Mouse (Mus musculus): ENCODE data around the gene Adgrl3. TPM values are rescaled to one million over a fixed set of nuclear protein-coding genes. Genes with fewer than 3 reads are reported as not detected.

Gene Adgrl3
- polyA plus RNA-seq, 1 experiment from 2014 or later, result 24.5 TPM

DNA sequence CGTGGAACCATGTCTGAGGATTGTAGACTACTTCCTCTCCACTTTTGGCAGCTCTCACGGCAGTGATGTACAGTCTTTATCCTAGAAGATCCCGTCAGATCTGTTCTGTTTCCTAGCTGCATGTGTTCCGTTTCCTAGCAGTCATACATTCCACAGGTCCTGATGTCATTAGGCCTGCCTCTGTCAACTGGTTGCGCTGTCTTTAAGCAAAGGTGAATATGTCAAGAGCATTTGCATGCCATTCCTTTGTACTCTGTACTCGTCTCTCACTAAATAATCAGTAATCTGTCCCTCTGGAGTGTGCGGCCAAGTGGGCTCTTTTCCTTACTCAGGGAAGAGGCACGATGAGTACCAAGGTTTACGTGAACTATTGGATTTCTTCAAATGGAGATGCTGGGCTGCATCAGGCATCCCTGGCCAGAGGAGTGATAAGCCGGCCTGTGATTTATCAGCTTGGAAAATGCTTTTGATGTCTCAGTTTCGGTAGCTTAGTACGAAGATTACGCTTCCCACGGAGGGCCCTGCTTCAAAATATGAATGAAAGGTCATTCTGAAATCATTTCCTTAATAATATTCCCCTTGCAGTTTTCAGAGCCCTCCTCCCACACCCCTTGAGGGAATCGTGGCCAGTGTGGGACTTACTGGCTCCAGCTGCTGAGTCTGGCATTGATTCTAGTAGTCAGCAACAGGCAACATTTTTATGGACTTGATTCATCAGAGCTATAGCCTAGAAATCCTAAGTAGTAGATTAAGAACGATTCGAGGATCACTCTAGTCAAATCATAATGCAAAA is 4.2 kb downstream of the Adgrl3 start:
- Histone ChIP-seq H3K27me3 (replicated peaks; ENCODE audit: control insufficient read depth, insufficient read depth, low read length) (peaks cover 10% of the 10 kb centered on the region), H3K4me1 (ENCODE audit: control insufficient read depth, insufficient read depth, low read length) (peaks cover 9% of the 10 kb centered on the region), H3K4me3 (ENCODE audit: low read depth, low read length) (peak overlapping the region; percentile 68), H3K4me2 (ENCODE audit: low read length) (peak overlapping the region; percentile 74), H3K9ac (ENCODE audit: low read length) (peak overlapping the region; percentile 32; the same call in 1 of the 2 replicates), H3K9me3 (replicated peaks; ENCODE audit: control insufficient read depth, low read length) (no peaks in the 10 kb centered on the region), H3K36me3 (ENCODE audit: control insufficient read depth, insufficient read depth, low read length) (no peaks in the 10 kb centered on the region), H3K27ac (ENCODE audit: low read depth, low read length) (no peak overlapping the region)
- WGBS, result 58% methylated on average over 17 of the region's 17 CpGs
- ATAC-seq (no peak), DNase-seq (ENCODE audit: low spot score) (peak; percentile 21)

DNA sequence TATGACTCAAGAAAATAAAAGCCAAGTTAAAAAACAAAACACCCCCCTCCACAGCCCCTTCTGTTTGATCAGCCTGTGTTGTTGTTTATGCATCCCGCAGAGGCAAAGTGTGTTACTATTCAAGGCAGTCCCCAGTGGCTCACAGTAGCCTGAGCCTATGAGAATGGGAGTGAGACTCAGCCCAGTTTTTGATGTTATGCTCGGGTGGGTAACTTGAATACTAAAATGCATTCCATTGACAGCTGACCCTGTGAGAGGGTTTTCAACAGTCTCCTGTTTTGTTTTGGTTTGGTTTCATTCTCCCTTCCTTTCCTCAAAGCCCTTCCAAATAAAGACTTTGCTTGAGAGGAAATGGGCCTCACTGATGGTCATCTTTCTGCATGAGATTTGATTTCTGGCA is 8.9 kb downstream of the Adgrl3 start:
- ATAC-seq (peak; percentile 88), DNase-seq (ENCODE audit: low spot score) (peak; percentile 72)
- no peaks in the 10 kb centered on the region for H3K36me3 ChIP-seq (ENCODE audit: control insufficient read depth, insufficient read depth, low read length)
- H3K9ac ChIP-seq (ENCODE audit: low read length), result no peak overlapping the region
- H3K9me3 ChIP-seq (replicated peaks; ENCODE audit: control insufficient read depth, low read length), result no peaks in the 10 kb centered on the region
- H3K4me1 ChIP-seq (ENCODE audit: control insufficient read depth, insufficient read depth, low read length), result peaks cover 2% of the 10 kb centered on the region; the same call in 1 of the 2 replicates
- no peak overlapping the region for H3K4me3 ChIP-seq (ENCODE audit: low read depth, low read length)
- 1% methylated on average over 2 of the region's 2 CpGs for WGBS
- H3K27me3 ChIP-seq (replicated peaks; ENCODE audit: control insufficient read depth, insufficient read depth, low read length), result peaks cover 9% of the 10 kb centered on the region
- H3K4me2 ChIP-seq (ENCODE audit: low read length), result no peak overlapping the region
- no peak overlapping the region for H3K27ac ChIP-seq (ENCODE audit: low read depth, low read length)

DNA sequence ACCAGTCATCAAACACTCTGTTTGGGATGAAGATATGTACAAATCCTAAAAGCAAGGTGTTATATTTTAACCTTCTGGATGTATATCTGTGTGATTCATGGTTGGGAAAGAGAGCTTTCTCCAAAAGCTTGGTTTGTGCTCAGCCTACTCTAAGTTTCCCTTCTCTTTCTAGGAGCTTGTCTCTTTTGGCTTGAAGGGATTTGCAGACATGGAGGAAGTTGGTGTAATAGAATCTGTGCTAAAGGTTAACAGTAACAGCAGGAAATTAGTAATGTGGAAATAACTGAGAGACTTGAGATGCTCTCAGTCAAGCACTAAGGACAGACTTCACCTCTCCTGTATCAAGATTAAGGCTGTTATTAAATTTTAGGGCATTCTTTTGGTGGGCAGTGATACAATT is 17.2 kb downstream of the Adgrl3 start:
- Histone ChIP-seq H3K27me3 (replicated peaks; ENCODE audit: control insufficient read depth, insufficient read depth, low read length) (no peaks in the 10 kb centered on the region), H3K9me3 (replicated peaks; ENCODE audit: control insufficient read depth, low read length) (no peaks in the 10 kb centered on the region), H3K4me1 (ENCODE audit: control insufficient read depth, insufficient read depth, low read length) (no peaks in the 10 kb centered on the region), H3K27ac (ENCODE audit: low read depth, low read length) (no peak overlapping the region), H3K36me3 (ENCODE audit: control insufficient read depth, insufficient read depth, low read length) (no peaks in the 10 kb centered on the region), H3K9ac (ENCODE audit: low read length) (no peak overlapping the region), H3K4me3 (ENCODE audit: low read depth, low read length) (no peak overlapping the region), H3K4me2 (ENCODE audit: low read length) (no peak overlapping the region)
- DNase-seq (ENCODE audit: low spot score) (no peak), ATAC-seq (no peak)

DNA sequence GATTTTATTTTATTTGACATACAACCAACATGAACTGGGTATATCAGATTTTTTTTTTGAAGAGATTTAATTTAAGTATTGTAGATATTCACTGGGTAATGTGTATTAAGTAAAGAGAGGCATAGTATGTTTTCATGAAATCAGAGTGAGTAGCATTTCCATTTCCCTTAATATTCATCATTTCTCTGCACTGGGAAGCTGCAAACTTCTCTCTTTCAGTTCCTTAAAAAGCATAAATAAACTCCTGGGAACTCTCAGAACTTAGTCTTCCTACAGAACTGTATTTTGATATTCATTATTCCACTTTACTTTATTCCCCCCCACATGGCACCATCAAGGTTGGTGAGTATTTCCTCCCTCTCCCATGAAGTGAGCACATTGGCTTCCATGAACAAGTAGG is 23.9 kb downstream of the Adgrl3 start:
- no peak overlapping the region for H3K4me3 ChIP-seq (ENCODE audit: low read depth, low read length)
- H3K9me3 ChIP-seq (replicated peaks; ENCODE audit: control insufficient read depth, low read length), result no peaks in the 10 kb centered on the region
- no peak overlapping the region for H3K4me2 ChIP-seq (ENCODE audit: low read length)
- no peak for DNase-seq (ENCODE audit: low spot score)
- H3K4me1 ChIP-seq (ENCODE audit: control insufficient read depth, insufficient read depth, low read length), result no peaks in the 10 kb centered on the region
- H3K36me3 ChIP-seq (ENCODE audit: control insufficient read depth, insufficient read depth, low read length), result no peaks in the 10 kb centered on the region
- no peak overlapping the region for H3K27ac ChIP-seq (ENCODE audit: low read depth, low read length)
- H3K27me3 ChIP-seq (replicated peaks; ENCODE audit: control insufficient read depth, insufficient read depth, low read length), result no peaks in the 10 kb centered on the region
- H3K9ac ChIP-seq (ENCODE audit: low read length), result no peak overlapping the region
- ATAC-seq, result no peak

DNA sequence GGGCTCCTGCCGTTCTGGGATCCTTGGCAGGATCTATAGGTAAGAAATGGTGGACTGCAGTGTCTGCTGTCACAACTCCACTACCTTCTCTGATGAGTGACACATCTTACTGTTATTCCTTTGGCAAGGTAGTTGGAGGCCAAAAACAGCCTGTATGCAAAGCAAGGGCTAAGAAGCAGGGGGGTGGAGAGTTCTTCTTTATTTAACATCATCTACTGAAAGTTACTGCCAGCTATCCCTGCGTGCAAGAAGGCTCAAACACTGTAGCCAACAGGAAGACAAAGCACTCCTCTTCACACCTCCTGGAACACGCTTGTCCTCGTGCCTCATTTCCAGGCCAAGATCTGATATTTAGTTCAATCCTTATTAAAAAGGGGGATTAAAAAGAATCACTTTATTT is 26.2 kb downstream of the Adgrl3 start:
- no peaks in the 10 kb centered on the region for H3K4me1 ChIP-seq (ENCODE audit: control insufficient read depth, insufficient read depth, low read length)
- 84% methylated on average over 4 of the region's 4 CpGs for WGBS
- no peaks in the 10 kb centered on the region for H3K36me3 ChIP-seq (ENCODE audit: control insufficient read depth, insufficient read depth, low read length)
- ATAC-seq (no peak), DNase-seq (ENCODE audit: low spot score) (no peak)
- H3K4me3 ChIP-seq (ENCODE audit: low read depth, low read length), result no peak overlapping the region
- H3K9me3 ChIP-seq (replicated peaks; ENCODE audit: control insufficient read depth, low read length), result no peaks in the 10 kb centered on the region
- no peaks in the 10 kb centered on the region for H3K27me3 ChIP-seq (replicated peaks; ENCODE audit: control insufficient read depth, insufficient read depth, low read length)
- H3K27ac ChIP-seq (ENCODE audit: low read depth, low read length), result no peak overlapping the region
- no peak overlapping the region for H3K4me2 ChIP-seq (ENCODE audit: low read length)
- no peak overlapping the region for H3K9ac ChIP-seq (ENCODE audit: low read length)

DNA sequence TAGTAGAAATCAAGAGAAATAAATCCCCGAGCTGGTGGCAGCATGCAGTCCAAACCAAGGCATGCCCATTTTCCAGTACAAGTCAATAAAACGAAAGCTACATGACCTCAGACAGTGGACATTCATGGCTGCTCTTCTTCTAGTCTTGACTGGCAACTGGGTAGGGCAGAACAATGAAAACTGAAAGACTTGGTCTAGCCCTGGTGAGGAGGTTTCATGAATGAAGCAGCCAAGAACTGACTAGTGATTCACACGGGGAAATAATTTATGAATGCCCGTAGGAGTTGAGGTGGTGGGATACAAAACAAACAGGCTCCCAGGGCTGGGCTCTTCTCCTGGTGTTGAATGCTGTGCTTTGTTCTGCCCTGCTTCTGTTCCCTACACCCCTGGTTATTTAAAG is 34.7 kb downstream of the Adgrl3 start:
- no peak for ATAC-seq
- H3K27ac ChIP-seq (ENCODE audit: low read depth, low read length), result no peak overlapping the region
- no peaks in the 10 kb centered on the region for H3K4me1 ChIP-seq (ENCODE audit: control insufficient read depth, insufficient read depth, low read length)
- H3K4me3 ChIP-seq (ENCODE audit: low read depth, low read length), result no peak overlapping the region
- H3K36me3 ChIP-seq (ENCODE audit: control insufficient read depth, insufficient read depth, low read length), result no peaks in the 10 kb centered on the region
- 69% methylated on average over 4 of the region's 4 CpGs for WGBS
- H3K9ac ChIP-seq (ENCODE audit: low read length), result no peak overlapping the region
- DNase-seq (ENCODE audit: low spot score), result no peak
- no peak overlapping the region for H3K4me2 ChIP-seq (ENCODE audit: low read length)
- no peaks in the 10 kb centered on the region for H3K9me3 ChIP-seq (replicated peaks; ENCODE audit: control insufficient read depth, low read length)
- no peaks in the 10 kb centered on the region for H3K27me3 ChIP-seq (replicated peaks; ENCODE audit: control insufficient read depth, insufficient read depth, low read length)

- Histone ChIP-seq H3K4me2 (ENCODE audit: low read length) (no peak overlapping the region), H3K27ac (ENCODE audit: low read depth, low read length) (no peak overlapping the region), H3K9me3 (replicated peaks; ENCODE audit: control insufficient read depth, low read length) (no peaks in the 10 kb centered on the region), H3K27me3 (replicated peaks; ENCODE audit: control insufficient read depth, insufficient read depth, low read length) (no peaks in the 10 kb centered on the region), H3K4me1 (ENCODE audit: control insufficient read depth, insufficient read depth, low read length) (peaks cover 4% of the 10 kb centered on the region; the same call in 1 of the 2 replicates), H3K36me3 (ENCODE audit: control insufficient read depth, insufficient read depth, low read length) (no peaks in the 10 kb centered on the region), H3K4me3 (ENCODE audit: low read depth, low read length) (no peak overlapping the region), H3K9ac (ENCODE audit: low read length) (no peak overlapping the region)
- DNase-seq (ENCODE audit: low spot score) (no peak), ATAC-seq (no peak)
- 91% methylated on average over 2 of the region's 2 CpGs for WGBS
Observed at GRCm38 (mm10) chr5:81055253-81055652, 35.3 kb downstream of the Adgrl3 start.

GRCm38 (mm10) chr5:81058122-81058521 is 38.2 kb downstream of the Adgrl3 start:
- ATAC-seq, result no peak

DNA sequence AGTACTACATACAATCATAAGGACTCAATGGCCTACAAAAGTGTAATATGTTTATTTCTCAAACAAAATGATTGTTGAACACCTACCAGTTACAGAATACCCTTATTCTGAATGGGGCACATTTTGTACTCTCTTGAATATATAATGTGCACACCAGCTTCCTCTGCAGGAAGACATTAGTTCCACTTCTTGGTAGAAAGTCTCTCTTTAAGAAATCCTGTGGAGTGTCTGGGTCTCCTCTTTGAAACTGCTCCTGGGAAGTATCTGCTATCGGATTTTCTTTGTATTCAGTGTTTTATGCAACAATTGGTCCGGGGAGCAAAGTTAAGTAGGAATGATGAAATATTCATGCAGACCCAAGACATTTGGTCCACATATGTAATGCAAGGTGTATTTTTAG is 41.0 kb downstream of the Adgrl3 start:
- Histone ChIP-seq H3K9ac (ENCODE audit: low read length) (no peak overlapping the region), H3K4me3 (ENCODE audit: low read depth, low read length) (no peak overlapping the region), H3K36me3 (ENCODE audit: control insufficient read depth, insufficient read depth, low read length) (no peaks in the 10 kb centered on the region), H3K4me1 (ENCODE audit: control insufficient read depth, insufficient read depth, low read length) (peaks cover 7% of the 10 kb centered on the region; the same call in 1 of the 2 replicates), H3K27me3 (replicated peaks; ENCODE audit: control insufficient read depth, insufficient read depth, low read length) (no peaks in the 10 kb centered on the region), H3K27ac (ENCODE audit: low read depth, low read length) (no peak overlapping the region), H3K9me3 (replicated peaks; ENCODE audit: control insufficient read depth, low read length) (no peaks in the 10 kb centered on the region), H3K4me2 (ENCODE audit: low read length) (no peak overlapping the region)
- ATAC-seq (no peak), DNase-seq (ENCODE audit: low spot score) (no peak)
- 34% methylated on average over 2 of the region's 2 CpGs for WGBS

More at GRCm38 (mm10) chr5:81058122-81058521, 38.2 kb downstream of the Adgrl3 start:
- DNase-seq (ENCODE audit: low spot score), result no peak
- 88% methylated on average over 2 of the region's 2 CpGs for WGBS
- H3K4me1 ChIP-seq (ENCODE audit: control insufficient read depth, insufficient read depth, low read length), result peaks cover 7% of the 10 kb centered on the region; the same call in 1 of the 2 replicates
- no peak overlapping the region for H3K27ac ChIP-seq (ENCODE audit: low read depth, low read length)
- H3K36me3 ChIP-seq (ENCODE audit: control insufficient read depth, insufficient read depth, low read length), result no peaks in the 10 kb centered on the region
- no peak overlapping the region for H3K4me3 ChIP-seq (ENCODE audit: low read depth, low read length)
- no peaks in the 10 kb centered on the region for H3K27me3 ChIP-seq (replicated peaks; ENCODE audit: control insufficient read depth, insufficient read depth, low read length)
- no peak overlapping the region for H3K4me2 ChIP-seq (ENCODE audit: low read length)
- no peaks in the 10 kb centered on the region for H3K9me3 ChIP-seq (replicated peaks; ENCODE audit: control insufficient read depth, low read length)
- H3K9ac ChIP-seq (ENCODE audit: low read length), result no peak overlapping the region

Data from forebrain, embryonic 14.5 days (tissue).